Mouse (Mus musculus) erythroblast, embryonic 14.5 days (primary cell): Measurements from ENCODE around the gene Ccdc148. TPM values are rescaled to one million over a fixed set of nuclear protein-coding genes. Genes with fewer than 3 reads are reported as not detected.

Experiments
- H3K27me3 ChIP-seq: 2 replicates; pipeline ENCODE4 v1.6.1; 2012; ENCODE audit warnings: inconsistent platforms; ENCODE audit not compliant: control insufficient read depth
- H3K36me3 ChIP-seq: 2 replicates; pipeline ENCODE4 v1.6.1; 2012; ENCODE audit warnings: mild to moderate bottlenecking, inconsistent platforms; ENCODE audit not compliant: control insufficient read depth
- H3K4me1 ChIP-seq: 2 replicates; pipeline ENCODE4 v1.6.1; 2012; ENCODE audit warnings: inconsistent platforms; ENCODE audit not compliant: control insufficient read depth
- H3K4me3 ChIP-seq: replicated peaks from 2 replicates; pipeline ENCODE3; 2012; ENCODE audit warnings: moderate library complexity, mild to moderate bottlenecking, inconsistent platforms
- H3K9me3 ChIP-seq: 2 replicates; pipeline ENCODE4 v1.6.1; 2012; ENCODE audit warnings: low read length, inconsistent platforms, mixed read lengths; ENCODE audit not compliant: control insufficient read depth
- GATA1 ChIP-seq: IDR thresholded peaks from 2 replicates; pipeline ENCODE4 v1.6.1; 2012; ENCODE audit warnings: low read length, inconsistent platforms, mixed read lengths
- TAL1 ChIP-seq: IDR thresholded peaks from 3 replicates; pipeline ENCODE4 v1.6.1; 2012; ENCODE audit warnings: low read length, inconsistent platforms, mixed read lengths
- polyA plus RNA-seq: library from polyadenylated mRNA; stranded (reverse); fragments of >175 nt; gene quantifications from 2 replicates; pipeline ENCODE4 v1.2.3, GENCODE M21; 2012

Ccdc148 gene
- polyA plus RNA-seq, 1 experiment, result not detected

DNA sequence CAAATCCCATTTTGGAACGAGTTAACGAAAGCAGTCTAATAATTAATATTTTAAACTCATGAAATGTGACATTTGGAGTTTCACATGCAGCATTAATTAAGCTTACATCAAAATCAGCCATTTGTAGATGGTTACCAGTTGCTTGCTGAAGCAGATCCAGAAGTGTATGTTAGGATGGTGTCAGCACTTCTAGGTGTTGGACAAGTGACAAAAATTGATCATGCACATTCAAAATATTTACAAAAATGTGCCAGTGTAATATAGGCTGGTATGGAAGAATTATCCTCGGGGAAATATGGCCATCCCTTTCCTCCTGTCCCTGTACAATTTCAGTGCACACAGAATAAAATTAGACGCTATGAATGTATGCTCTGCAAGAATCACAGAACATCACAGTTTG lies 370.1 kb downstream of the Ccdc148 start:
- TF ChIP-seq TAL1 (no peak), GATA1 (no peak)
- Histone ChIP-seq H3K4me3 (no peak overlapping the region), H3K9me3 (peaks cover 2% of the 10 kb centered on the region; the same call in 1 of the 2 replicates), H3K4me1 (no peaks in the 10 kb centered on the region), H3K27me3 (no peaks in the 10 kb centered on the region), H3K36me3 (no peaks in the 10 kb centered on the region)

DNA sequence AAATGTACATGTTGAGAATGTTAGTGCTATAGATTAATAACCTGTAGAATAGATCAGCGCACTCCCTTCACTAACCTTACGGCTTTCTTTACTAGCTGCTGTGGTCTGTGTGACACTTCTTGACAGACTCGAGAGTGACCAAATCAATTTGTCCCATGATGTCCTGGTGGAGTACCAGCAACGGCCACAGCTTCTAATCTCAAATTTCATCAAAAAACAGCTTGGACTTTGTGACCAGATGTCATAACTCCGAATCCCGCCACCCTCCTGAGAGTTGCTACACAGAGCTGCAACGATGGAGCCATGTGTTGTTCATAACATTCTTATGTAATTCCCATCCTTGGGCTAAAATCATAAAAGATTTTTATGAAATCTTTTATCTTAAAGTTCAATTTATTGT lies 370.5 kb downstream of the Ccdc148 start:
- Histone ChIP-seq H3K4me1 (no peaks in the 10 kb centered on the region), H3K4me3 (no peak overlapping the region), H3K27me3 (no peaks in the 10 kb centered on the region), H3K9me3 (peaks cover 2% of the 10 kb centered on the region; the same call in 1 of the 2 replicates), H3K36me3 (no peaks in the 10 kb centered on the region)
- TF ChIP-seq TAL1, result no peak
- no peak for TF ChIP-seq GATA1

DNA sequence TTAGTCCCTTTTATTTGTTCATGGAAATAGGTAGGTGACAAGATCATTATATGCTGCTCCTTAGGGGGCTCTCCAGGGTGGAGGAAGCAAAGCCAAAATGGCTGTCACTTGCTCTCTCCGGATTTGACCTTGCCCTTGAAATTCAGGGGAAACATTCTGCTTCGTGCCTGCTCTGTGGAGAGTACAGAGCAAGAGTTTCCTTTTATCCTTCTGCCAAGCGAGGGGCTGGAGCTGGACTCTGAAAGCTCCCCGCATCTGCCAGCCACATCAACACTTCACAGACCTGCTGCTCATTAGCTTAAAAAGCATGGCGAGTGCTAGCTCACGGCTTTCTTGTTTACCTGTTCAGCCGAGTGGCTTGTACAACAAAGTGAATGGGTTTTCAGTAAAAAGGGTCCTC lies 373.1 kb downstream of the Ccdc148 start:
- Histone ChIP-seq H3K4me3 (no peak overlapping the region), H3K4me1 (no peaks in the 10 kb centered on the region), H3K27me3 (no peaks in the 10 kb centered on the region), H3K9me3 (peaks cover 2% of the 10 kb centered on the region; the same call in 1 of the 2 replicates), H3K36me3 (no peaks in the 10 kb centered on the region)
- no peak for TF ChIP-seq GATA1
- TF ChIP-seq TAL1, result no peak

DNA sequence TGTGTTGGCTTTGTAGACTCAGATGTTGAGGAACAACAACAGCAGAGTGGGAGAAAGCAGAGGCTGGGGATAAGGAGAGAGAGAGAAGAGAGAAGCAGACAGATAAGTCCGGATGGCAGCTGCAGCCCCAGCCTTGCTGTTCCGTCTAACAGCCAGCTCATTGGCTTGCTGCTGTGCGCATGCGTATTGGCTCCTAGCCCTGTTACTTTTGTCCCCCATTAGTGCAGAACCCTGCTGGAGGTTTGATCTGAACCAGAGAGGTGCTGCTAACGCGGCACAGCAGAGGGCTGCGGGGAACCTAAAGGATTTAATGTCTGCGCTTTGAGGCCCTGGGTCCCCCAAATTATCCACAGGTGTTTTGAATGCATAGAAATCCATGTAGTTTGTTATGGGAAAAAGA lies 373.8 kb downstream of the Ccdc148 start:
- no peak for TF ChIP-seq TAL1
- TF ChIP-seq GATA1, result no peak
- no peaks in the 10 kb centered on the region for H3K36me3 ChIP-seq
- H3K4me3 ChIP-seq, result no peak overlapping the region
- H3K27me3 ChIP-seq, result no peaks in the 10 kb centered on the region
- H3K4me1 ChIP-seq, result no peaks in the 10 kb centered on the region
- peaks cover 2% of the 10 kb centered on the region; the same call in 1 of the 2 replicates for H3K9me3 ChIP-seq

DNA sequence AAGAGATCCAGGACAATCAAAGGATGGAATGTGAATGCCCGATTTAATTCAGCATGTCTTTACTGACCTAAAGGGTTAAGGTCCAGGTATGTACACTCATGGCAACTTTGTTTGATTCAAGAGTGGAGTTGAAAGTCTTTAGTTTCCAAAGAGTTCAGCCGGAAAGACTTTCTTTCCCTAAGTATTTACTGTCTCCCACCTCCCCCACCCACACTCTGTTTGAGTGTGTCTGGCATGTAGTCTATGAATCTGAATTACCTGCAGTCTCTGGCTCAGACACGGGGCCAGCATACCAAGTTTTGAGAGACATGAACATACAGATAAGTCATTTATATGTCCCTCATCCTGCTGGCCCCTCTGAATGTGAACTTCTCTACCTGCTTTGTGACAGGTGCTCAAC lies 374.3 kb downstream of the Ccdc148 start:
- Histone ChIP-seq H3K4me1 (no peaks in the 10 kb centered on the region), H3K4me3 (no peak overlapping the region), H3K9me3 (peaks cover 2% of the 10 kb centered on the region; the same call in 1 of the 2 replicates), H3K27me3 (no peaks in the 10 kb centered on the region), H3K36me3 (no peaks in the 10 kb centered on the region)
- TF ChIP-seq TAL1, result no peak
- no peak for TF ChIP-seq GATA1

DNA sequence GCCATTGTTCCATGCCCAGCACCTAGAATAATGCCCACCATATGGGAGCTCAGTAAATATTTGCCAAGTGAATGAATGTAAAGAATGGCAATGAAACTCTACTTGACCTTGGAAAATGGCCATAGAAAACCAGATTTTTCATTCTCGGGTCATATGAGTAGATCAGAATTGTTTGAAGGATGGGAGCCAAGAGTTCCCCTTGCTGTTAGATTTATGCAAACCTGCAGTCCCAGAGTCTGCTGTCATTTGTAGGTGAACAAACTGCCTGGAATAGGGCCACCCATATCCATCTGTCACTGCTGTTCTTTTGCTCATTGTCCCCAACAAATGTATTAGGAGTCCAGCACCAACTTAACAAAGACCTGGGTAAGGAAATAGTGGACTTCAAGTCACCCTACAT lies 377.0 kb downstream of the Ccdc148 start:
- no peak overlapping the region for H3K4me3 ChIP-seq
- no peaks in the 10 kb centered on the region for H3K27me3 ChIP-seq
- H3K9me3 ChIP-seq, result peaks cover 2% of the 10 kb centered on the region; the same call in 1 of the 2 replicates
- no peaks in the 10 kb centered on the region for H3K36me3 ChIP-seq
- H3K4me1 ChIP-seq, result no peaks in the 10 kb centered on the region
- TF ChIP-seq GATA1 (no peak), TAL1 (no peak)

DNA sequence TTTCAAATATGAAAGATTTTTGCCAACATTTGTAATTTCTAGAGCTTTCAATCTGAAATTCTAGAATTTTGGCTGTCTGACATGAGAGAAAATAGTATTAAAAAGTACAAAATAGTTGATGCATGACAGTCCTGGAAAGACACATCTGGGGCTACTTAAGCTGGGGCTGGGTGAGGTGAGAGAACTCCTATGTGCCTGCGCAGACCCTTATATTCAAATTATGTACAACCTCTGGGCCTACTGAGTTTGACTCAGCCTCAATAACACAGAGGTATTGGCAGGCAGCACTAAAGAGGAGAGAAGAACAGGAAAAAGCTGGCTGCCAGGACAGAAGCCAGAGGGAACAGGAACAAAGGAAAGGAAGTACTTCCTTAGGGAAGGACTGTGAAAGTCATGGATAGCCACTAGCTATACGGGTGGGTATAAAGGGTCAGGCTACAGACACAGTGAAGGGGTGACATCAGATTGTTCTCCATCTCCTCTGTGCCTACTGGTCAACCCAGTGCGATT lies 381.4 kb downstream of the Ccdc148 start:
- Histone ChIP-seq H3K27me3 (no peaks in the 10 kb centered on the region), H3K4me1 (no peaks in the 10 kb centered on the region), H3K9me3 (no peaks in the 10 kb centered on the region), H3K36me3 (no peaks in the 10 kb centered on the region), H3K4me3 (no peak overlapping the region)
- TF ChIP-seq GATA1, result no peak
- no peak for TF ChIP-seq TAL1

DNA sequence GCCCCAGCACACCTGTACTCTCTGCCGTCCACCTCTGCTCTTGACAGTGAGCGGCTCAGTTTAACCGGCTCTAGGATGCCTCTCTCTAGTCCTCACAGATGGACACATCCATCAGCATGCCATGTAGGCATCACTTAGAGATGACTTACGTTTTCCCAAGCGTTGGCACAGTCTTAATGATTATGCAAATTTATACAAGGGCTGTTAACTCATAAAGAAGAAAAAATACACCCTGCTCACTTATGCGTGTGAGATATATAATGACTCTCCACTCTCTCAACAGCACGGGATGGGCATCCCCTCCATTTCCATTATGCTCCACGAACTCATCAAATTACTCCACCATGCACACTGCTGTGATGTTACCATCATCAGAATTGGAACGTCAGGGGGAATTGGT lies 386.6 kb downstream of the Ccdc148 start:
- H3K27me3 ChIP-seq, result no peaks in the 10 kb centered on the region
- TF ChIP-seq TAL1 (no peak), GATA1 (no peak)
- H3K36me3 ChIP-seq, result no peaks in the 10 kb centered on the region
- no peaks in the 10 kb centered on the region; the same call in 1 of the 2 replicates for H3K9me3 ChIP-seq
- no peak overlapping the region for H3K4me3 ChIP-seq
- H3K4me1 ChIP-seq, result no peaks in the 10 kb centered on the region

Other genes starting within 250 kb of the Ccdc148 start
- 0.82 and 2.2 TPM in 2 replicates for gene Pkp4, start 167 bp upstream of the Ccdc148 start, polyA plus RNA-seq